Mouse (Mus musculus) erythroblast, embryonic 14.5 days (primary cell): ENCODE data around the gene Rbx1.

Experiments used
- GATA1 ChIP-seq: IDR thresholded peaks from 2 replicates; pipeline ENCODE4 v1.6.1; 2012; ENCODE audit warnings: low read length, inconsistent platforms, mixed read lengths
- TAL1 ChIP-seq: IDR thresholded peaks from 3 replicates; pipeline ENCODE4 v1.6.1; 2012; ENCODE audit warnings: low read length, inconsistent platforms, mixed read lengths

- no peak for TF ChIP-seq GATA1
- TF ChIP-seq TAL1, result no peak
Observed at GRCm38 (mm10) chr15:81518031-81518430, 51.9 kb downstream of the Rbx1 start.
